Mouse (Mus musculus) stomach, postnatal 0 days (tissue): ENCODE measurements around the gene Nup210.

ENCODE experiments used
- CTCF ChIP-seq: IDR thresholded peaks from 2 replicates; pipeline ENCODE4 v1.5.1; 2016; ENCODE audit warnings: antibody characterized with exemption, low read depth, mild to moderate bottlenecking, moderate library complexity
- EP300 ChIP-seq: optimal IDR thresholded peaks from 2 replicates; pipeline ENCODE3; 2016; ENCODE audit warnings: antibody characterized with exemption

GRCm38 (mm10) chr6:91008284-91008830, 108.3 kb downstream of the Nup210 start:
- no peak for TF ChIP-seq CTCF
- TF ChIP-seq EP300: no peak
